Mouse (Mus musculus) erythroblast, embryonic 14.5 days (primary cell): ENCODE data around the gene Trpt1.

ENCODE experiments used
- GATA1 ChIP-seq: IDR thresholded peaks from 2 replicates; pipeline ENCODE4 v1.6.1; 2012; ENCODE audit warnings: low read length, inconsistent platforms, mixed read lengths
- TAL1 ChIP-seq: IDR thresholded peaks from 3 replicates; pipeline ENCODE4 v1.6.1; 2012; ENCODE audit warnings: low read length, inconsistent platforms, mixed read lengths

- TF ChIP-seq GATA1 (no peak), TAL1 (no peak)
Observed at GRCm38 (mm10) chr19:6990712-6991111, 5.2 kb upstream of the Trpt1 start.
